Mouse (Mus musculus) cerebellum, adult 2 months (tissue): ENCODE measurements at regions not wholly inside any gene's neighbourhood (a gene's known extent, or its start where the extent isn't known, plus 50 kb on each side); places are given as distances from the start of the nearest gene placed in this dataset.

Source experiments
- DNase-seq, 2 experiments: peaks; one replicate each; pipeline ENCODE4 v3.0.0; 2021
- H3K27ac ChIP-seq: fragments of 200-500 bp; 2 replicates; pipeline ENCODE4 v1.5.1; 2012; ENCODE audit warnings: low read length, control low read depth, inconsistent platforms; ENCODE audit not compliant: insufficient read depth
- H3K27me3 ChIP-seq: fragments of 200-500 bp; 2 replicates; pipeline ENCODE4 v1.6.1; 2012; ENCODE audit warnings: inconsistent platforms, mild to moderate bottlenecking, low read length, moderate library complexity; ENCODE audit not compliant: control insufficient read depth, insufficient read depth
- H3K4me1 ChIP-seq: fragments of 200-500 bp; 2 replicates; pipeline ENCODE4 v1.6.1; 2011; ENCODE audit warnings: low read length; ENCODE audit not compliant: control insufficient read depth, insufficient read depth
- H3K4me3 ChIP-seq: fragments of 200-500 bp; replicated peaks from 2 replicates; pipeline ENCODE3; 2011; ENCODE audit warnings: mild to moderate bottlenecking, low read depth, low read length, control low read depth; ENCODE audit not compliant: insufficient read depth
- CTCF ChIP-seq: fragments of 200-500 bp; IDR thresholded peaks from 2 replicates; pipeline ENCODE4 v1.5.1; 2011; ENCODE audit warnings: low read depth, mild to moderate bottlenecking, control low read depth, low read length, moderate library complexity, borderline replicate concordance; ENCODE audit not compliant: insufficient read depth
- POLR2A ChIP-seq: fragments of 200-500 bp; IDR thresholded peaks from 2 replicates; pipeline ENCODE4 v1.6.1; 2011; ENCODE audit warnings: low read length, control low read depth, borderline replicate concordance; ENCODE audit not compliant: insufficient read depth
- WGBS: fragments of 180-500 bp; shearing (Covaris S2); methylation state at CpG from one replicate; pipeline ENCODE4 v1.1.7; 2018; 5-methylcytosine and 5-hydroxymethylcytosine counted together

- Histone ChIP-seq H3K27ac (no peak overlapping the region), H3K4me3 (no peak overlapping the region), H3K27me3 (no peaks in the 10 kb centered on the region), H3K4me1 (peaks cover 11% of the 10 kb centered on the region)
- TF ChIP-seq POLR2A, result no peak
- DNase-seq, result no peak
- WGBS, result 69% methylated on average over 10 of the region's 10 CpGs
Observed at GRCm38 (mm10) chr3:34569998-34570397, 80.2 kb upstream of the Sox2 start.

DNA sequence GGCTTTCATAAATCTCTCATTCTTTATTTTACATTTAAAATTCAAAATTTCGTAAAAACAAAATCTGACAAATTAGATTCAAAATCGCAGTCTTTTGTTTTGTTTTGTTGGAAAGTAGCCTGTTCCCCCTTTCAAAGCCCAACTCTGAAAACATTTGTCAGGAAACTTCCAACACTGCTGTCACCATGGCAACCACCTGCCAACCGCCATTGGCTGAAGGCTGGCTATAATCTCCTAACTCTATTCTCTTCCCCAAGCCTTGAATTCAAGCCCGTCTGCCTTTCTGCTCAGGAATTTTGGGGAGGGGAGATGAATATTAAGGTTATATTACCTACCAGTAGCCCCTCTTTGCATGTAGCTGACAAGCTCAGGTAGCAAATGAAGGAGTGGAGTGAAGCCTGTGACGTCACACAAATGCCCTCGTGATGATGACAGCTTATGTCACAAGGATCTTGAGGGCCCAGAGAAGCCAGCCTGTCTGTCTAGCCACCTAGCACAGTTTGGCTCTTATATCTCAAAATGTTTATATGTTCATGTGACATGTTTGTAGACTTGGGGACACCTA, 82.0 kb upstream of the Sox2 start:
- H3K4me3 ChIP-seq, result no peak overlapping the region
- no peak for DNase-seq
- no peak overlapping the region for H3K27ac ChIP-seq
- no peaks in the 10 kb centered on the region for H3K27me3 ChIP-seq
- TF ChIP-seq POLR2A (no peak), CTCF (no peak)
- WGBS, result 52% methylated on average over 6 of the region's 6 CpGs
- H3K4me1 ChIP-seq, result peaks cover 6% of the 10 kb centered on the region; the same call in 1 of the 2 replicates

DNA sequence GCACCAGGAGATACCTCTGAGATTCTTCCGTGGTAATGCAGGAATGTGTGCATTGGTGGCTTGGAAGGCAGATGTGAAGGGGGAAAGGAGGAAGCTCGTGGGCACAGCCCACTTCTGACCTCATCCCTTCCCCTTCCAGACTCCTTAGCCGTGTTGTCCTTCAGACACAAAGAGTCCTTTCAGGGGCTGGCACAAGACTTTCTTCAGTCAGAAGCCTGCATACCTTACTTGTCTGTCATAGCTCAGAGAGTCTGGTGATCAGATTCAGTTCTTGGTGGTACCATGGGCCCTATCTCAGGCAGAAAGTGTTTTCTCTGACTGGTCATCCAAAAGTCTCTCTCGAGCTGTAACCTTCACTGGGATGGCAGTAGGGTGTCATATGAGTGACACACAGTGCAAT, 84.8 kb upstream of the Sox2 start:
- no peak for TF ChIP-seq POLR2A
- no peak for TF ChIP-seq CTCF
- Histone ChIP-seq H3K27me3 (no peaks in the 10 kb centered on the region), H3K4me1 (no peaks in the 10 kb centered on the region), H3K27ac (no peak overlapping the region), H3K4me3 (no peak overlapping the region)
- no peak for DNase-seq
- 60% methylated on average over 4 of the region's 4 CpGs for WGBS

DNA sequence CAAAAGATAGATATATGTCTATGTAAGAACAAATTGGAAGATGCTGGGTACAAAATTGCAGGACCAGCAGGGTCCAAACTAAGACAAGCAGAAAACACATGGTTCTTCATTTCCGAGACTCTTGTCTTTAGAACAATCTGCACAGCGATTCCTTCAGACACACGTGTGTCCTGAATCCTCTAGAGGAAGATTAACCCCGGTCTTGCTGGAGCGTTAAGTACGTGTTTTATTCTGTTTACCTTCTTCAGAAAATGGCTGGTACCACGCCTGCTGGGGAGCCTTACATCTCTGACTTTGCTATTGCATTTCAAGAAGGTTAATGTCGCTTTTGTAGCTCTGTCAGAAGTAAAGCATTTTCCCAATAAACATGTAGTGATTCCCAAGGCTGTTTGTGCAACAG, 87.3 kb upstream of the Sox2 start:
- Histone ChIP-seq H3K4me1 (no peaks in the 10 kb centered on the region), H3K27ac (no peak overlapping the region), H3K27me3 (no peaks in the 10 kb centered on the region), H3K4me3 (no peak overlapping the region)
- 55% methylated on average over 8 of the region's 8 CpGs for WGBS
- TF ChIP-seq CTCF (no peak), POLR2A (no peak)
- no peak for DNase-seq

GRCm38 (mm10) chr3:34561709-34562108, 88.5 kb upstream of the Sox2 start:
- H3K27ac ChIP-seq, result no peak overlapping the region
- WGBS, result 30% methylated on average over 5 of the region's 5 CpGs
- H3K27me3 ChIP-seq, result no peaks in the 10 kb centered on the region
- TF ChIP-seq CTCF (no peak), POLR2A (no peak)
- no peak overlapping the region for H3K4me3 ChIP-seq
- no peak for DNase-seq
- no peaks in the 10 kb centered on the region for H3K4me1 ChIP-seq

- 60% methylated on average over 13 of the region's 13 CpGs for whole genome bisulfite sequencing
- no peaks in the 10 kb centered on the region for H3K4me1 ChIP-seq
- TF ChIP-seq POLR2A, result no peak
- TF ChIP-seq CTCF, result no peak
- no peak for DNase-seq
- no peaks in the 10 kb centered on the region for H3K27me3 ChIP-seq
- H3K4me3 ChIP-seq, result no peak overlapping the region
- no peak overlapping the region for H3K27ac ChIP-seq
Observed at GRCm38 (mm10) chr3:34559841-34560703, 90.1 kb upstream of the Sox2 start.

DNA sequence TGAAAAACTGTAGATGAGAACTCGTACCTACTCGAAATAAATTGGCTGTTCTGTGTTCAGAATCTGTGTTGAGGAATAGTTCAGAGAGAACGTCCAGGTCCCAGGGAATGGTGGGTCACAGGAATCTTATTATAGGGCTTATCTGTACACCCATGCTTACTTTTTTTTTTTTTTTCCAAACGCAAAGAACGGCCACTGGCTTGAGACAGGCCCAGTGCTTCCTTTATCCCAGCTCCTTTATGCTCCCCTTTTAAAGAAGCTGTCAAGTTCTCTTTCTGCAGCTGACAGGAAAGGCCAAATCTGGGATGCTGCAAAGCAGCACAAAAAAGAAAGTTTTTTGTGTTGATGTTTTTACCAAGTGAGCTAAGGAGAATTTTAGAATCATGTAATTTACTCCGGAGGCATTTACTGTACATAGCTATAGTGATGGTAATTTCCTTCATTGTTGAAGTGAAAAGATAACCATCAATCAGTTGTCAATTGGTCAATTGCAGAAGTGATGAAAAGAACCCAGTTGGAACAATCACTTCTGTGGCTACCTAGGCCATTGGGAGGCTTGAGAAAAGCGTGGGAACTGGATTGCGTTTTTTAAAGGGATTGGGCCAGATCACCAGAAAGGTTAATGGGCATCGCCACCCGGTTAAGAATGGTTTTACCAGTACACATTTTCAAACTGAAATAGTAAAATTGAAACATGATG, 91.2 kb upstream of the Sox2 start:
- DNase-seq, result no peak
- no peaks in the 10 kb centered on the region for H3K27me3 ChIP-seq
- H3K4me3 ChIP-seq, result no peak overlapping the region
- H3K4me1 ChIP-seq, result no peaks in the 10 kb centered on the region
- no peak overlapping the region for H3K27ac ChIP-seq
- TF ChIP-seq POLR2A (no peak), CTCF (no peak)
- 53% methylated on average over 10 of the region's 10 CpGs for WGBS

DNA sequence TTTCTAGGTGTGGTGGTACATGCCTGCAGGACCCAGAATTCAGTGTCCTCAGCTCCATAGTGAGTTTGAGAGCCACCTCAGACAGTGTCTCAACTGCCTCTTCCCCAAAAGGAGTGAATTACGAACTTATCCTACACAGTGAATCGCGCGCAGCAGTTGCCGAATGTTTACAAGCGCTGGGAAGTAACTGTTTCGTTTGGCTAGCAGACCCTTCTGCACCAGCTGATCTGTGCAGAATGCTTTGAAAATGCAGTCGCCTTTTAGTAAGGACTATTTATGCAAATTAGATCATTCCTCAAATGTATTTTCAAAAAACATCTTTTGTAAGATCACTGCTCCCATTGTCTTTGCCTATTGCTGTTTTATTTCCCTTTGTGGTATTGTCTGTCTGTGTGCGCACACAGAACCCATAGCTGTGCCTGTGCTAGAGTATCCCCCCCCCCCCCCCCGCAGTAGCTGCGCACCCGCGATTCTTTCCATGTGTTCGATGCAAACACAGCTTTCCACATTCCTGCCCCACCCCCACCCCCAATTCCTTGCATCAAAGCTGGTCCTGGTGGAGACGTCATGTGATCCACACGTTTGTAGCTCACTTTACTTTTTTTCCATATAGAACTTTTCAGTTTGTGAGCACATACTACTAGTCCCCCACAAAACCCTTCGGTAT, 97.5 kb upstream of the Sox2 start:
- no peak overlapping the region for H3K4me3 ChIP-seq
- H3K4me1 ChIP-seq, result no peaks in the 10 kb centered on the region
- no peak for TF ChIP-seq POLR2A
- no peak for TF ChIP-seq CTCF
- no peaks in the 10 kb centered on the region for H3K27me3 ChIP-seq
- DNase-seq, result no peak
- H3K27ac ChIP-seq, result no peak overlapping the region
- 59% methylated on average over 17 of the region's 17 CpGs for WGBS
